31 mouse cellular contexts compared by ENCODE assay signal in genomic region chr3:129799011-129799410, GRCm38 (mm10). TPM values are rescaled to one million over a fixed set of nuclear protein-coding genes. Genes with fewer than 3 reads are reported as not detected.
"Had no signal": no experiment of that assay in that cellular context is flagged by ENCODE, and none has a peak within 500 bp of the region (broad histone marks: within the 10 kb centered on the region; RNA-seq: fewer than 3 reads in every experiment).

No protein-coding gene starts in this region.

- H3K27ac ChIP-seq: heart, adult 2 months; heart, embryonic 13.5 days; heart, embryonic 15.5 days; hindbrain, embryonic 13.5 days; hindbrain, embryonic 15.5 days; hindbrain, postnatal 0 days; limb, embryonic 13.5 days; limb, embryonic 15.5 days; liver, embryonic 12.5 days; liver, embryonic 14.5 days had no signal

- H3K4me1 ChIP-seq: heart, embryonic 15.5 days; hindbrain, embryonic 13.5 days; hindbrain, embryonic 15.5 days; limb, embryonic 13.5 days; limb, embryonic 15.5 days; liver, embryonic 12.5 days had no signal

- DNase-seq: forebrain, postnatal 0 days; gastrocnemius, postnatal 14 days; gastrocnemius, postnatal 36 days; heart, adult 11 months; heart, adult 2 months; heart, postnatal 14 days; heart, postnatal 36 days; layer of hippocampus, adult 9-11 months; layer of hippocampus, postnatal 36 days; left cerebral cortex, postnatal 4 days; lung, adult 18-20 months had no signal

- H3K36me3 ChIP-seq: heart, embryonic 13.5 days; heart, embryonic 15.5 days; hindbrain, embryonic 13.5 days; hindbrain, embryonic 15.5 days; limb, embryonic 13.5 days; limb, embryonic 15.5 days; liver, embryonic 12.5 days had no signal

- H3K4me2 ChIP-seq: heart, embryonic 11.5 days; heart, embryonic 13.5 days; heart, embryonic 15.5 days; hindbrain, embryonic 13.5 days; hindbrain, embryonic 15.5 days; limb, embryonic 13.5 days; limb, embryonic 15.5 days; liver, embryonic 12.5 days had no signal

- H3K9me3 ChIP-seq: heart, embryonic 13.5 days; heart, embryonic 15.5 days; hindbrain, embryonic 13.5 days; hindbrain, embryonic 15.5 days; limb, embryonic 13.5 days; limb, embryonic 15.5 days; liver, embryonic 12.5 days had no signal

- H3K27me3 ChIP-seq: heart, embryonic 13.5 days; heart, embryonic 15.5 days; hindbrain, embryonic 13.5 days; hindbrain, embryonic 15.5 days; limb, embryonic 13.5 days; limb, embryonic 15.5 days; liver, embryonic 12.5 days had no signal

- ATAC-seq: forebrain, postnatal 0 days; hindbrain, postnatal 0 days; intestine, embryonic 16.5 days; liver, embryonic 12.5 days had no signal

- H3K9ac ChIP-seq: forebrain, postnatal 0 days; heart, embryonic 13.5 days; heart, embryonic 15.5 days; hindbrain, embryonic 13.5 days; hindbrain, embryonic 15.5 days; limb, embryonic 13.5 days; limb, embryonic 15.5 days; liver, embryonic 12.5 days; liver, embryonic 14.5 days had no signal

- H3K4me3 ChIP-seq: heart, adult 2 months; heart, embryonic 13.5 days; heart, embryonic 15.5 days; hindbrain, embryonic 13.5 days; hindbrain, embryonic 15.5 days; limb, embryonic 13.5 days; limb, embryonic 15.5 days; liver, embryonic 12.5 days had no signal

RNA-seq across cellular contexts. Expression of gene Lrit3, which starts 4.8 kb away (rescaled TPM):
- polyA plus RNA-seq: forebrain, postnatal 0 days; heart, adult 2 months; heart, embryonic 11.5 days; heart, embryonic 13.5 days; heart, embryonic 15.5 days; heart, postnatal 0 days; hindbrain, embryonic 11.5 days; hindbrain, embryonic 13.5 days; hindbrain, embryonic 15.5 days; intestine, embryonic 14.5 days; intestine, embryonic 16.5 days; kidney, embryonic 16.5 days; limb, embryonic 11.5 days; limb, embryonic 13.5 days; limb, embryonic 15.5 days; liver, adult 2 months; liver, embryonic 12.5 days; liver, embryonic 14.5 days; liver, embryonic 16.5 days had no signal

RNA-seq across cellular contexts. Expression of gene Rrh, which starts 23.4 kb away (rescaled TPM):
- polyA plus RNA-seq: gonadal fat pad, adult 2 months; heart, adult 2 months; heart, embryonic 11.5 days; heart, embryonic 13.5 days; heart, embryonic 15.5 days; hindbrain, embryonic 11.5 days; intestine, embryonic 14.5 days; kidney, embryonic 16.5 days; large intestine, adult 2 months; limb, embryonic 11.5 days; liver, adult 2 months; liver, embryonic 16.5 days had no signal
